Mouse (Mus musculus) midbrain, embryonic 11.5 days (tissue): Measurements from ENCODE around the gene Slc17a1. TPM values are rescaled to one million over a fixed set of nuclear protein-coding genes. Genes with fewer than 3 reads are reported as not detected.

ENCODE experiments used
- ATAC-seq: fragments of 200-750 bp; cut with Nextera tagmentation; 2 replicates; pipeline ENCODE4 v1.8.0; 2017; ENCODE audit warnings: moderate TSS enrichment, moderate library complexity; ENCODE audit not compliant: low FRiP score
- DNase-seq: peaks from one replicate; pipeline ENCODE4 v3.0.0; 2015; ENCODE audit warnings: low spot score; ENCODE audit errors: missing footprints
- H3K27ac ChIP-seq: fragments of 300-500 bp; sonication (generic); 2 replicates; pipeline ENCODE4 v1.5.1; 2014; ENCODE audit warnings: low read depth, low read length
- H3K27me3 ChIP-seq: fragments of 300-500 bp; sonication (generic); 2 replicates; pipeline ENCODE4 v1.6.1; 2014; ENCODE audit warnings: mild to moderate bottlenecking, low read length, moderate library complexity, mixed read lengths; ENCODE audit not compliant: control insufficient read depth, insufficient read depth
- H3K36me3 ChIP-seq: fragments of 300-500 bp; sonication (generic); 2 replicates; pipeline ENCODE4 v1.6.1; 2014; ENCODE audit warnings: mild to moderate bottlenecking, low read length, moderate library complexity, mixed read lengths; ENCODE audit not compliant: control insufficient read depth, insufficient read depth
- H3K4me1 ChIP-seq: fragments of 300-500 bp; sonication (generic); 2 replicates; pipeline ENCODE4 v1.6.1; 2014; ENCODE audit warnings: low read length; ENCODE audit not compliant: control insufficient read depth, insufficient read depth
- H3K4me2 ChIP-seq: fragments of 300-500 bp; sonication (generic); 2 replicates; pipeline ENCODE4 v1.6.1; 2014; ENCODE audit warnings: mild to moderate bottlenecking, moderate library complexity
- H3K4me3 ChIP-seq: fragments of 300-500 bp; sonication (generic); 2 replicates; pipeline ENCODE4 v1.5.1; 2014; ENCODE audit warnings: low read depth, low read length
- H3K9ac ChIP-seq: fragments of 300-500 bp; sonication (generic); 2 replicates; pipeline ENCODE4 v1.6.1; 2014; ENCODE audit warnings: low read length
- H3K9me3 ChIP-seq: fragments of 300-500 bp; sonication (generic); 2 replicates; pipeline ENCODE4 v1.6.1; 2016; ENCODE audit warnings: low read length; ENCODE audit not compliant: control insufficient read depth
- WGBS: fragments of 180-500 bp; shearing (Covaris S2); extraction: QIAGEN DNeasy Blood & Tissue Kit; methylation state at CpG from one replicate; pipeline ENCODE4 v1.1.7; 2014; 5-methylcytosine and 5-hydroxymethylcytosine counted together
- polyA plus RNA-seq: library from polyadenylated mRNA; unstranded; fragments of >200 nt; fragmentation: Nextera tagmentation; extraction: Ambion mirVana; gene quantifications from 2 replicates; pipeline ENCODE4 v1.2.1, GENCODE M21; 2014

Gene Slc17a1
- polyA plus RNA-seq, 1 experiment from 2014 or later, result 0.08 TPM

DNA sequence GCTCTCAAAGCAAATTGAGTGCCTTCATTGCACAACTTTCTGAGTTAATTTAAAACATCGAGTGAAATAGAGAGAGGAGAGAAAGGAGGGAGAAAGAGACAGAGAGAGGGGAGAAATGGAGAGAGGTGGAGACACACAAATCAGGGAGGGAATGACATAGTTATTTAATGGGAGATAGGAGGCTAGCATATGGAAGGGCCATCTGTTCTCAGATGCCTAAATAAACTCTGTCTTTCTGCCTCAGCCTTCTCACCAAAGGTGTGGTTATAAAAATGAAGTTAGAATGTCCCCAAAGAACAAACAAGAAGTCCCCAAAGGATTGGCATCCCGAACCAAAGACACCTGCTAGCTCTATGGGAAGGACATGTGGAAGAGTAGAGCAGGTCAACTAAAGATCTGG, 18.3 kb upstream of the Slc17a1 start:
- no peaks in the 10 kb centered on the region for H3K27me3 ChIP-seq
- no peak for ATAC-seq
- H3K36me3 ChIP-seq, result no peaks in the 10 kb centered on the region
- no peak overlapping the region for H3K4me2 ChIP-seq
- no peak overlapping the region for H3K9ac ChIP-seq
- no peaks in the 10 kb centered on the region for H3K9me3 ChIP-seq
- H3K4me3 ChIP-seq, result no peak overlapping the region
- H3K4me1 ChIP-seq, result no peaks in the 10 kb centered on the region
- no peak for DNase-seq
- WGBS, result 78% methylated on average over 2 of the region's 2 CpGs
- H3K27ac ChIP-seq, result no peak overlapping the region

GRCm38 (mm10) chr13:23856401-23856800, 11.1 kb upstream of the Slc17a1 start:
- Histone ChIP-seq H3K27ac (no peak overlapping the region), H3K4me1 (no peaks in the 10 kb centered on the region), H3K27me3 (no peaks in the 10 kb centered on the region), H3K36me3 (no peaks in the 10 kb centered on the region), H3K9me3 (no peaks in the 10 kb centered on the region), H3K4me2 (no peak overlapping the region), H3K9ac (no peak overlapping the region), H3K4me3 (no peak overlapping the region)
- ATAC-seq, result no peak
- no peak for DNase-seq
- WGBS, result 78% methylated on average over 3 of the region's 3 CpGs

DNA sequence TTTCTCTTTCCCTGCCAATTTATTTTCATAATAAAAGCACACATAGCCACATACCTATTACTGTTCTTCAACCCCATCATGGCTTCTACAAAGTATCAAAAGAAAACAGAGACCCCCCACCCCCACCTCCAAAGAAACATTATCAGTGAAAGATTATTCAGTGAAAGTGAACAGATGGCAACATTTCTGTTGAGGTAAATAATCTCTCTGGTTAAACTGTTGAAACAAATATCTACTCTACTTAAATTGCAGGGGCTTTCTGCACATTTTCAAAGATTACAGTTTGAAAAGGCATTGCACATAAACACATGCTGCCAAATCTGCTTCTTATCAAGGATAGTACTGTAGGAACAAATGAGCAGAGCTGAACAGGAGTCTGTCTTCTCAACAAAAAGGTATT, 5.7 kb upstream of the Slc17a1 start:
- no peak for ATAC-seq
- Histone ChIP-seq H3K9me3 (no peaks in the 10 kb centered on the region), H3K4me1 (no peaks in the 10 kb centered on the region), H3K4me3 (no peak overlapping the region), H3K9ac (no peak overlapping the region), H3K4me2 (no peak overlapping the region), H3K36me3 (no peaks in the 10 kb centered on the region), H3K27me3 (no peaks in the 10 kb centered on the region), H3K27ac (no peak overlapping the region)
- DNase-seq, result no peak

DNA sequence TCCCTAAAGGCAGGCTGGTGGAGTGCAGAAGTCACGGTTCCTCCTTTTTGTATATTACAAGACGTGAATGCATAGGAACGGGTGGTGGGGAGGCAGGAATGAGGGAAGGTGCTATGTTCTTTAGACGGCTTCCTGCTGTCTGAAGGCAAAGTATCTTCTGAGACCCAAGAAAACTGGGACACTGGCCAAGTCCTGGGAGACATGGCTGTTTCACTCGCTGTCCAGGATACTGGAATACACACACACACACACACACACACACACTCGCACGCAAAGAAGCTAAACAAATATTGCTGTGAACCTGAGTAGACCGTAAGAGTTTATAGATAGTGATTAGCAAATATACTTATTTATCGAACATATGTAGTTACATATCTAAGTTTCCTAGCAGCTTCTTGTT, 2.8 kb upstream of the Slc17a1 start:
- Histone ChIP-seq H3K4me2 (no peak overlapping the region), H3K9ac (no peak overlapping the region), H3K27me3 (no peaks in the 10 kb centered on the region), H3K4me3 (no peak overlapping the region), H3K36me3 (no peaks in the 10 kb centered on the region), H3K9me3 (no peaks in the 10 kb centered on the region), H3K27ac (no peak overlapping the region), H3K4me1 (no peaks in the 10 kb centered on the region)
- DNase-seq (no peak), ATAC-seq (no peak)
- whole genome bisulfite sequencing, result 91% methylated on average over 9 of the region's 9 CpGs

DNA sequence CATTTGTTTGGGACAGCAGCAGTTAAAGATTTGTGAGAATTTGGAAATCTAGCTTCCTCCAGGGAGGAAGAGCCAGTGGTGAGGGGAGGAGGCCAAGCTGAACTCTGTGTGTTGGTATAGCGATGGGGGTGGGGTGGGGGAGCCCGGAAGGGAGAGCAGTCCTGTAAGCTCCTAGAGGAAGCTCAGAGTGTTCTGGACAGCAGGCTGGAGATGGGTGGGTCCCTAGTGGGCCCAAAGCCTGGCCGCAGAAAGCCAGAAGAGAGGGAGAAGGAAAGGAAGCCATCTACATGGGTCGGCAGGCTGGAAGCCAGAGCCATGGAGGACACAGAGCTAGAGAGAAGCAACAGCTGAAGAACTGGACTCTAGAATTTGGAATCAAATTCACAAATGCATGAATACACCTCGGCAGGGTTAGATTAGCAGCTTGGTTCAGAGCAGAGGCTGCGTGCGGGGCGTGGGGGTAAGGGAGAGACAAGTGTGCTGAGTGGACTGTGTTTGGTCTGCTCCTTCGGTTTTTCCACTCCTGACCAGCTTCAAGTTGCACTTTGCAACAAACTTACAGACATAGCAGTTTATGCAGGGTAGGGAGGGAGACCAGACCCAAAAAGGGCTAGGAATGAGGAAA, 1.4 kb upstream of the Slc17a1 start:
- Histone ChIP-seq H3K4me3 (no peak overlapping the region), H3K4me1 (no peaks in the 10 kb centered on the region), H3K27me3 (no peaks in the 10 kb centered on the region), H3K36me3 (no peaks in the 10 kb centered on the region), H3K9me3 (no peaks in the 10 kb centered on the region), H3K4me2 (no peak overlapping the region), H3K9ac (no peak overlapping the region), H3K27ac (no peak overlapping the region)
- no peak for DNase-seq
- WGBS, result 83% methylated on average over 9 of the region's 9 CpGs
- ATAC-seq, result no peak

GRCm38 (mm10) chr13:23867000-23867399, 550 bp upstream of the Slc17a1 start:
- no peak overlapping the region for H3K9ac ChIP-seq
- no peak overlapping the region for H3K4me3 ChIP-seq
- H3K9me3 ChIP-seq, result no peaks in the 10 kb centered on the region
- no peak overlapping the region for H3K27ac ChIP-seq
- H3K36me3 ChIP-seq, result no peaks in the 10 kb centered on the region
- no peak for ATAC-seq
- H3K27me3 ChIP-seq, result no peaks in the 10 kb centered on the region
- WGBS, result 92% methylated on average over 6 of the region's 6 CpGs
- H3K4me2 ChIP-seq, result no peak overlapping the region
- no peak for DNase-seq
- H3K4me1 ChIP-seq, result no peaks in the 10 kb centered on the region

GRCm38 (mm10) chr13:23868790-23869533, 1.4 kb downstream of the Slc17a1 start:
- Histone ChIP-seq H3K4me1 (no peaks in the 10 kb centered on the region), H3K36me3 (no peaks in the 10 kb centered on the region), H3K9me3 (no peaks in the 10 kb centered on the region), H3K27ac (no peak overlapping the region), H3K27me3 (no peaks in the 10 kb centered on the region), H3K9ac (no peak overlapping the region), H3K4me3 (no peak overlapping the region), H3K4me2 (no peak overlapping the region)
- DNase-seq, result no peak
- 92% methylated on average over 8 of the region's 8 CpGs for WGBS
- no peak for ATAC-seq

DNA sequence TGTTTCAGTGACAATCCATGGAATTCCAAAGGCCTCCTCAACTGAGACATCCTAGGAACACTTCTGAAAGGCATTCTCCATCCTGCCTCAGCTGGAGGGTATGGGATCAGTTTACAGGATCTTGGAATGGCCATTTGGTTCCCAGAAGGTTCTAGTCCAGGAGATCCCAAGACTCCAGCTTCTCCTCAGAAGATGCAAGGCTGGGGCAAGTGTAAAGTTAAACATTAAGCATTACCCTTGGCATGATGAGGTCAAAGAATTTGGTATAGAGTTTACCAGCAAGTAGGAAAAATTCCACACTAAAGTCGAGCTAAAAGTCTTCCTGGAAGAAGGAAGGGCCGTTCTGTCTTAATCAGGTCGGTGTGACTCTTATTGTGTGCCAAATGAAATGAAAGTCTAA, 2.4 kb downstream of the Slc17a1 start:
- H3K9ac ChIP-seq, result no peak overlapping the region
- H3K27me3 ChIP-seq, result no peaks in the 10 kb centered on the region
- H3K4me3 ChIP-seq, result no peak overlapping the region
- H3K36me3 ChIP-seq, result no peaks in the 10 kb centered on the region
- no peak overlapping the region for H3K27ac ChIP-seq
- 79% methylated on average over 3 of the region's 3 CpGs for WGBS
- H3K9me3 ChIP-seq, result no peaks in the 10 kb centered on the region
- no peaks in the 10 kb centered on the region for H3K4me1 ChIP-seq
- DNase-seq (no peak), ATAC-seq (no peak)
- no peak overlapping the region for H3K4me2 ChIP-seq

- Histone ChIP-seq H3K4me1 (no peaks in the 10 kb centered on the region), H3K27ac (no peak overlapping the region), H3K36me3 (no peaks in the 10 kb centered on the region), H3K9ac (no peak overlapping the region), H3K9me3 (no peaks in the 10 kb centered on the region), H3K27me3 (no peaks in the 10 kb centered on the region), H3K4me2 (no peak overlapping the region), H3K4me3 (no peak overlapping the region)
- ATAC-seq (no peak), DNase-seq (no peak)
- WGBS, result 86% methylated on average over 5 of the region's 5 CpGs
Observed at GRCm38 (mm10) chr13:23873141-23873540, 5.6 kb downstream of the Slc17a1 start.
